Mouse (Mus musculus) B cell, adult 2 months (primary cell): Measurements from ENCODE around the gene Pum1.
A peak's percentile ranks its signal among the peaks of the same experiment; 100 is the strongest.

Source experiments
- DNase-seq, 2 experiments: peaks; one replicate each; pipeline ENCODE4 v3.0.0; 2022

The Pum1 gene

DNA sequence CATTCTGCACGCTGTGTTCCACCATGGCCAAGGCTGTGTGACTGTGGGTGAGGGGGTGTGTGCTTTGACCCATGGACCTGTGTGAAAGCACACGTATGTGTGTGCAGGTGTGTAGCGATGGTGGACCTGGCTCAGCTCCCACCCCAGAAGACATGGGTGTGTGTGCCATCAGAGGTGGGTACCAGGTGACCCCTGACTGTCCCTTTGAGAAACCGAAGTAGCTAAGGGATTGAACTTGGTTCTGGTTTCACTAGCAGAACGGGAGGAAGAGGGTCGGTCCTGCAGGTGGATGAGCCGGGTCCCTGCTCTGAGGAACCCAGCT, 130.0 kb downstream of the Pum1 start:
- no peak for DNase-seq

DNA sequence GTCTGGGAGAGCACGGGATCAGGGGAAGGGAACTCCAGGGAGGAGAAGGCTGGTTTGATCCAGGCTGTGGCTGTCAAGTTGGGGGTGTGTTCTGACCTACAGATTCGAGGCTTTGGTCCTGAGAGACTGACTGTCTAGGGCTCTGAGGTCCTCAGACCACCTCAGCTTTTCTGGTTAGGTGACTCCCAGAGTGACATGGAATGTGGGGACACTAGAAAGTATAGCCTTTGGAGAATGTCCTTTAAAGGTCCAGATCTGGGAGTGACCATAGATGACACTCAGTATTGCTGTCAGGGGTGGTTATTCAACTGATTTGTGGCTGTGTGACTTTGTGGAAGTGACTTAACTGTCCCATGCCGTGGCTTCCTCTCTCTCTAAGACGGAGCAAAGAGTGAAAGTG, 131.7 kb downstream of the Pum1 start:
- DNase-seq: no peak

- DNase-seq: no peak
These were observed 132.8 kb downstream of the Pum1 start for GRCm38 (mm10) chr4:130795970-130796369.

DNA sequence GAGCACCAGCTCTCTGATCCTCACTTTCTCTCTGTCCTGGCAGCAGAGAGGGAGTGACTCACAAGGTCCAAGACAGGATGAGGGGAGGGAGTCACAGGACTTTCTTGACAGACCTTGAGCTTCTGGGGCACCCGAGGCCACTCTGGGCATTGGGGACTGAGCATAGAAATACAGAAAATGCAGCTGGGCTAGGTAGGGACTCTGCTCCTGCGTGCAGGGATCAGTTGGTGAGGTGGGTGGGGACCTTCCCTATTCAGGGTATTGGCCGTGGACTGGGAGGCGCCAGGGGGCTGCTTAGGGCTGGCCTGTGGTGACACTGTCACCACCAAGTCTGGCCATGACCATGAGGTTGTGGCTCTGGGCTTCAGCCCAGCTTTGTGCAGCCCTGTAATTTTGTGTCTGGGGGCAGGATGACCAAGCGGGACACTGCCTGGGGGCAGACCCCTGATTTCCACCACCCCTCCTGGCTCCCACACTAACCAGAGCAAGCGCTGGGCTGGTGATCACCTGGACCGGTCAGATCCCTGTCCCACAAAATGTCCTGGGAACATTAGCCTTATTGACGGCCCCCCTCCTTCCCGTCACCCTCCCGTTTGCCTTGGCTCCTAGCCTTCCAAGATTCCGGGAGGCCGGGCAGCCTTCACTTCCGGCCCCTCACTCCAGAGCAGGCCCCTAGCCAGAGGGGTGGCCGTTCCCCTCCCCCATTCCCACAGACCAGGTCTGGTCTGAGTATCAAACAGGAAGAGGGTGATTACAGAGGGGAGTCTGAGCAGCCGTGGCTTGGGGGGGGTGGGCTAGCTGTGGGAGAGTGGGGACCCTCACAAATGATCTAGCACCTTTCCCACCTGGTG, 134.3 kb downstream of the Pum1 start:
- DNase-seq: no peak

DNA sequence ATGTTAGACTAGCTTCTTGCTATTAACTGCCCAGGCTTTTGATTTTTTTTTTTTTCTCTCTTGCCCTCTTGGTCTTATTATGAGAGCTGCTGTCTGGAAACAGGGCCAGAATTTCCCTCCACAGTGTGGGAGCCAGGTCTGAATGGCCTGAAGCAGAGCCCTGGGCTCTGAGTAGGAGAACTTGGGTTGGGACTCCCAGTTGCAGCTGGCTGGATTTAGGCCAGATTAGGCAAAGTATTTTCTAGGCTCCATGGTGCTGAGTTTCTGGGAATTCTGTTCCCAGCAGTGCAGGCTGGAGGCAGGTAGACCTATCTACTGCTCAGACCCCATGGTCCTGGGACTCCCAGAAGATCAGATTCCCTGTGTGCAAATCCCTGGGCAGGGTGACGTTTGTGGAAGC, 135.3 kb downstream of the Pum1 start:
- no peak for DNase-seq

DNA sequence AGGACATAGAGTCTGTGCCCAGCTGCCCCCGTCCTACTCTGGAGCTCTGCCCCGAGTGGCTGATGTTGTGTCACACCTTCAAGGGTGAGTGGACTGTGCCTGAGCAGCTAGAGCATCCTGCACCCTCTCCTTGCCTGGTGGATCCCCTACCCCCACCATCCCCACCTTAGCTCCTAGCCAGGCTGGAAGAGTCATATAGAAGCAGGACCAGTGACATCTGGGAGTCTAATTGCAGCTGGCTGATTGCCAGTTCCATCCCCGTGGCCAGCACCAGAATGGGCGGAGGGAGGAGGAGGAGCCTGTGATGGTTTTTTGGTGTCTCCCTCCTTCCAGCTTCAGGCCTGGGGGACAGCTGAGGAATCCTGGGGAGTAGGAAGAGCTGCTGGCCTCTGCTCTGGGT, 136.0 kb downstream of the Pum1 start:
- DNase-seq: no peak

DNA sequence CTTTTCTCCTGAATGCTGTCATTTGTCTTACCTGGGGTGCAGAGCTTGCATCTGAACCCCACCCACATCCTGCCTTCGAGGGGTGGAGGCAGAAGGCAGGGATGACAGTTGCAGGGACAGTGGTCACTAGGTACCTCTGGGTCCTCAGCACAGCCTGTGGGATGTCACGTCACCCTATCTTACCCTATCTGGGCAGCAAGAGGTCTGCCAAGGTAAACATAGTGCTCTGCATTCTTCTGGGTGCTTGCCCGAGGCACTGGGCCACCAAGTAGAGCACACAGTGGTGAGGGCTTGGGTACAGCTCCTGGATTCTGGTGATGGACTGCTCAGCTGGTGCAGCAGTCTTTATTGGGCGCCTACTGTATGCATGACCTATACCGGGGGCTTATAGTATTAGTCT, 136.5 kb downstream of the Pum1 start:
- DNase-seq: no peak

DNA sequence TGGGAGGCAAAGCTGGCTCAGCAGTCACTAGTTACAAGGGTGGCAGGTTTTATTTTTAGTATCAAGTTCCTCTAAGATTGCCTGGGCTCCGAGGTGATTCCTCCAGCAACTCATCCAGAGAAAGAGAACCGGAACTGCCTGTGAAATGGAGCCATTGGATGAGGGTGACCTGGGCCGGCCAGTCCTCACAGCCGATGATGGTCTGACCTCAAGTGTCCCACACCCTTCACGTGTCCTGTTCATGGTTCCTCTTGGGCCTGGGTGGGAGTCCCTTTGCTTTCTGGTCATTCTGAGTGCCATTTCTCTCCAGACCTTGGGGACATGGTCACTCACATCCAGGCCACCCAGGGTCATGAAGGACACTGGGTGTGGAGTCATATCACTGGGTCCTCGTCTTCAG, 137.0 kb downstream of the Pum1 start:
- DNase-seq: no peak

DNA sequence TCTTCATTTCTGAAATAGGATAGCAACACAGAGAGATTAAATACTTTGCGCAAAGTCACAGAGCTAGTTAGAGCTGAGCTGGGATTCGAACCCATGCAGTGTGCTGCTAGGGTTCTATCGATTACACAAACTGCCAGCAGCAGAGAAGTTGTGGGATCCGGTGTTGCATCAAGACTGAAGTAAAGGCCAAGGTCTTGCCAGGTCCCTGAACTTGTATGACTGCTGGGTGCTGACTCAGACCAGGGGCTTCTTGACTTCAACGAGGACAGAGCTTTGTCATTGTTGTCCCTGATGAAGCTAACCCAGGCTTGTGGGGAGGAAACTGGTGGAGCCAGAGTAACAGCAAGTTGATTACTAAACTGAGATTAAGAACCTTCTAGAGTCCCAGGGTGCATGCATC, 138.1 kb downstream of the Pum1 start:
- DNase-seq: no peak

GRCm38 (mm10) chr4:130801624-130802329, 138.7 kb downstream of the Pum1 start:
- DNase-seq: peak; percentile 26 to 33

DNA sequence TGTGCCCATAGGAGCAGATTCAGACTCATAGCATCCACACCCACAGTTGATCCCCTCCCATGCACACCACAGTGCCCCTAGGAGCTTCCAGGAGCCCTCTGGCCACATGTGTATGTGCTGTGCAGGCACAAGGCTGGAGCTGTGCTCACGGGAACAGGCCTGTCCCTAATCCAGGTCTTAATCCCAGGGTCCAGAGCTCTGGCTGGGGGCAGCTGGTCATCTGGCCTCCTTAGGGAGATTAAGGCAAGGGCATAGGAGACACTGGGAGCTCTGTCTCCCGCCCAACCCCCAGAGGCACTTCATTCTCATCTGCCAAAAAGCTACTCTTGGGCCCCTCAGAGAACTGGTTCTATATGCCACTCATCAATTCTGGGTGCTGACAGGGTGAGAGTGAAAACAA, 140.5 kb downstream of the Pum1 start:
- DNase-seq: no peak

DNA sequence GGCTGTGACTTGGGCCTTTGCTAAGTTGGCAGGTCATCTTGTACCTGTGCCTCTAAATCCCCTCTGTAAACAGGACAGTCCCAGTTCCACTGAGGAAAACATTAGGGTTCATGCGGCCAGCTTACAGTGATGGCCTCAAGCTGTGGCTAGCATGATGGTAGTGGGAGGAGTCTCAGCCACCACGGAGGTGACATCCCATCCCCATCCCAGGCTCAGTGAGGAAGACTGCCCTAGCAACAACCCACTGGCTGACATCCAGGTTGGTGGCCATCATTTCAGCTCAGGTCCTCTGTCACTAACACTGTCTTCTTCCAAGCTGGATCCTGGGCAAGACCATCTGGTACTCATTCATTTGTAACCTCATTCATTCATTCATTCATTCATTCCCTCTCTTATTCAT, 141.2 kb downstream of the Pum1 start:
- DNase-seq: no peak

GRCm38 (mm10) chr4:130804771-130805361, 141.7 kb downstream of the Pum1 start:
- no peak for DNase-seq

GRCm38 (mm10) chr4:130805746-130806145, 142.6 kb downstream of the Pum1 start:
- DNase-seq: no peak

DNA sequence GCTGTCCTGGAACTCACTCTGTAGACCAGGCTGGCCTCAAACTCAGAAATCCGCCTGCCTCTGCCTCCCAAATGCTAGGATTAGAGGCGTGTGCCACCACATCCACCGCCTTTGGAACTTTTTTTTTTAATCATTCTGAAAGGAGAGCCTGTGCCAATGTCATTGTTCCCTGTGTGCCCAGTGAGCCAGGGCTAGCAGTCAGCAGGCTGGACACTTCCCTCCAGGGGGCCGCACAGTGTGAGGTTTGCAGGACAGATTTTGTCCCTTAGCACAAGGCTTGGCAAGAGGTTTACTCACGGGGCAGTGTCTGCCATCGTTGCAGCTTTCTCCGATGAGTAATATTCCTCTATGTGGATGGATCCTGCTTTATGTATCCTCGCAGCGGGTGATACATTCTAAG, 143.6 kb downstream of the Pum1 start:
- DNase-seq: no peak

DNA sequence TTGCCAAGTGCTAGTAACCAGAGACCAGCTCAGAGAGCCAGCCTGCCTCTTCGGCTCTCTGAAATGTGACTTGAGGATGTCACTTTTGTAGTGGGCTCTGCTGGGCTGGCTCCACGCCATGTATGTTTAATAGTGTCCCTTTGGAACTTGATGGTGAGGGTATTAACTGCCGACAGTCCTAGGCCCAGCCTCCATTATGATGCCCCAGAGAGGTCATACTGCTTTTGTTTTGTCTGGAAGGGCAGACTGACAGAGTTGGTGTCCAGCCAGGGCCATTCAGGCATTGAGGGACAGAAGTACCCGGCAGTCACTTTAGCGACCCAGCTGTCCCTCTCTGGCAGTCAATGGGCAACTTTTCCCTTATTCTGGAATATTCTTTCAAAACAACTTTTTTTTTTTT, 146.7 kb downstream of the Pum1 start:
- no peak for DNase-seq

DNA sequence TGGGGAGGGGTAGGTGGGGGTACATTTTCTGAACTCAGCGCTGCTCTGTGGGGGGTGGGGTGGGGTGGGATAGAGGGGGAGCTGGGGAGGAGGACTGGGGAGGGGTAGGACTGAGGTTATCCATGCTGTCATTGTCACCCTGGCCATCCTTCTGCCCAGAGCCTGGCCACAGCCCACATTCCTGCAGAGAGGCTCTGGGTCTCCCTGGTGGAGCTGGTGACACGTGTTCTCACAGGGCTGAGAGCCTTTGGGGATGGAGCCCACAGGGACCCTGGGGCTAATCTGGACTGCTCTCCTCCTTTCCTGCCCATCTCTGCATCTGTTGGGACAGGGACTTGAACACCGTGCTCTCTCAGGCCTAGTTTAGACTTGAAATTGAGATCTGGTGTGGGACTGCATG, 147.7 kb downstream of the Pum1 start:
- DNase-seq: no peak

DNA sequence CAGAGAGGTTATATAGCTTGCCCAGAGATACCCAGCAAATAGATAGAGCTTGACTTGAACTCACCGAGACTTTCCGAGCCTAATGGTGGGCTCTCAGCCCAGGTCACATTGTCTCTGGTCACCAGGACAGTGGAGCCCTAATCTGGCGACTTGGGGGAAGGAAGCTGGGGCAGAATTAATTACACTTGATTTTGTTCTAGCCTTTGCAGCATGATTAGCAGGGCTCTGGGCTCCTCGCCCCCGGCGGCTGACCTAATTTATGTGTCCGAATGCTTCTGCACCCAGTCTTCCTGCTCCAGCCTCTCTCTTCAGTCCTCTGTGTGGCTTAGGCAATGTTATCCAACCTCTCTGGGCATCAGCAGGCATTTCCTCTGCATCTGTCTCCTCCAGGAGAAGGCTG, 148.3 kb downstream of the Pum1 start:
- no peak for DNase-seq

- no peak for DNase-seq
These were observed 150.8 kb downstream of the Pum1 start for GRCm38 (mm10) chr4:130813958-130814357.

DNA sequence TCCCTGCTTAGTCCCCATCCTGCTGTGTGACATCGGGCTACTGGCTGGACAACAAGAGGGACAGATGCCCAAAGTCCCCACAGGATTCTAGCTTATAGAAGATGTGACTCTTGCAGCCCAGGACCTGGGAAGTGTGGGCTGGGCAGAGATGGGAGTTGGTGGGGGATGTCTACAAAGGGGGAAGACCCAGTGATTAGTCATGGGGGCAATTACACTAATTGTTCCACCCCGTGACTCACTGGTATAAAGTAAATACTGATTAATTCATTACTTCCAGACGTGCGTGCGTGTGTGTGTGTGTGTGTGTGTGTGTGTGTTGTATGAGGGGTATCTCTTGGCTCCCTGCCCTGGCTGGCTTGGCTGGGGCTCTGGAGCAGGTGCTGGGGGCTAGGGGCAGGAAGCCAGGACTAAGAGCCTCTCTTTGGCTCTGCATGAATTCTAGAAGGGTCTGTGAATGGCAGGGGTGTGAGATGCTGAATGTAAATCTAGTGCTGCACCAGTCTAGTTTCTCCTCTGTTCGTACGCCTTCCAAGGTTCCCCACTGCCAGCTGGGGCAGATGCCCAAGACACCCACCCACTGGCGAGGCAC, 151.7 kb downstream of the Pum1 start:
- no peak for DNase-seq

DNA sequence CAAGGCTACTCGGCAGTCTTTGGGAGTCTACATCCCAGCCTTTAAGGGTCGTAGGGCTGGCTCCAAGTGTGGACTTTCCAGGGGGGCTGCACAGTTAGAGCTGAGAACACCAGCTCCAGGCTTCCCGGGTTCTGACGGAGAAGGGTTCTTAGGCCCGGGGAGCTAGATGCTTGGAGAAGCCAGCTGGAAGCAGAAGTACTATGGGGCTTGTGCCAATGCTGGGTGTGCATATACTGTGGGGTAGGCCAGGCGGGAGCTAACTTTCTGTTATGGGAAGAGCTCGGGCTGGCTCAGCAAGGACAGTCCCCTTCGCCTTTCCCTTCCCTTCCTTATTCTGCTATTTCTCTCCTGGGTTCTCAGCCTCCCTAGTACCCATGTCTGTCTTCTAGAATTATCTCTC, 152.7 kb downstream of the Pum1 start:
- no peak for DNase-seq

- no peak for DNase-seq
These were observed 156.7 kb downstream of the Pum1 start for GRCm38 (mm10) chr4:130819806-130820205.

DNA sequence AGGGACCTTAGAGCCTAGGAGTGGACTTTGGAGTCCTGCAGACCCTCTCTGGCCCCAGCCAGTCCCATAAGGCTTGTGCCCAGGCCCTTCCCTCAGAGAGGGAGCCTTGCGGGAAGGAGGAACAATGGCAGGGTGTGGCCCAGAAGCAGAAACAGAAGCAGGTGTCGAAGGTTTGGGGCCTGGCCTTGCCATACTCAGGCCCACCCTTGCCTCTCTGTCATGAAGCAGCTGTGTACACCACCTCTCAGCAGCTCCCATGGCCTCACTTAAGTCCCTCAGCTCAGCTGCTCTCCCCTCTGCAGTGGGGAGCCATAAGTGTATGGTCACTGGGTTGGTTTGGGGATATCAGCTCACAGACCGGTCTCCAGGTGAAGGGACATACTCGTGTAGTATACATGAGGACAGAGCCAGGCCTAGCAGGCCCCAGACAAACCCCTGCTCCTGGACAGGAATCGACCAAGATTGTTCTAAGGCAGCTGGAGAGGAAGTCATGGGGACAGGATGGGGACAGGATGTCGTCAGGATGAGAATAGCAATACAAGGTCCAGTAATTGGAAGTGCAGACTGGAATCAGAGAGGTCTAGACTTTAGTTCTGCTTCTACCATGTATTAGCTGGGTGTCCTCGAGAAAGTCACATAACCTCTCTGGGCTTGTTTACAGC, 157.6 kb downstream of the Pum1 start:
- DNase-seq: no peak
